Comparison of ENCODE assay signal across 8 mouse cellular contexts in the genomic region with DNA sequence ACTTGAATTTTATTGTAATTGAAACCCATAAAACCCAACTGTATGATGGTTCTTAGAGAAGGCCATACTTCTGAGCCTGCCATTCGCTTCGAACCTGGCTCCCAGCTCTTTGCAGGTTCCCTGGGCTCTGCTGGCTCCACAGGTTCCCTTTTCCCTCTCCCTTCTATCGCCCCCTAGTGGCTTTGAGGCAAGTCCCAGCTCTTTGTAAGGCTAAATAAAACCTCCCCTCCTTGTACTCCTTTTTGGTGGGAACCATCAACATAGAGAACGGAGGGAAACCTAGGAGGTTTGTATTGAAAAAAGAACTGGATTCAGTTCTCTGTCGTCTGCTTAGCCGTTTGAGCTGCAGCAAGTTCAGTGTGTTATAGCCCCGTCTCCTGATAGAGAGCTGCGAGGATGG.
DNase-seq lines count a peak whose midpoint lies in the region; ATAC-seq and TF ChIP-seq lines count a peak whose summit lies in the region.

No protein-coding gene starts in this region.

- 66% methylated on average over 8 of the region's 8 CpGs for WGBS in neural tube, embryonic 15.5 days
- 63% methylated on average over 8 of the region's 8 CpGs for WGBS in kidney, postnatal 0 days

- no peaks in the 10 kb centered on the region for H3K9me3 ChIP-seq in neural tube, embryonic 15.5 days (replicated peaks)
- H3K9me3 ChIP-seq in kidney, postnatal 0 days (replicated peaks; ENCODE audit: low read length) = no peaks in the 10 kb centered on the region

- H3K27me3 ChIP-seq in neural tube, embryonic 15.5 days (replicated peaks) = no peaks in the 10 kb centered on the region
- H3K27me3 ChIP-seq in kidney, postnatal 0 days (ENCODE audit: insufficient read depth, low read length) = no peaks in the 10 kb centered on the region

- no peak overlapping the region for H3K27ac ChIP-seq in neural tube, embryonic 15.5 days (replicated peaks)
- no peak overlapping the region for H3K27ac ChIP-seq in kidney, postnatal 0 days

- no peaks in the 10 kb centered on the region for H3K4me1 ChIP-seq in neural tube, embryonic 15.5 days
- no peaks in the 10 kb centered on the region for H3K4me1 ChIP-seq in kidney, postnatal 0 days (replicated peaks; ENCODE audit: insufficient read depth, low read length)

- TF ChIP-seq CTCF in kidney, postnatal 0 days (IDR thresholded peaks at IDR 0.05; ENCODE audit: low read depth) = peak; percentile 77

- no peak overlapping the region for H3K9ac ChIP-seq in neural tube, embryonic 15.5 days (replicated peaks)
- H3K9ac ChIP-seq in kidney, postnatal 0 days (ENCODE audit: low read depth, low read length) = no peak overlapping the region

- H3K36me3 ChIP-seq in neural tube, embryonic 15.5 days = no peaks in the 10 kb centered on the region
- no peaks in the 10 kb centered on the region for H3K36me3 ChIP-seq in kidney, postnatal 0 days (ENCODE audit: insufficient read depth, low read length)

- ATAC-seq in frontal cortex, adult (ENCODE audit: low TSS enrichment) = peak; percentile 89
- no peak for ATAC-seq in neural tube, embryonic 15.5 days (ENCODE audit: low FRiP score)
- no peak for ATAC-seq in kidney, postnatal 0 days (replicated peaks; ENCODE audit: low FRiP score, low read depth)

- no peak for DNase-seq in frontal cortex, postnatal 36 days (ENCODE audit: low spot score in 2 of 2)
- DNase-seq in neural tube, embryonic 10.5 days (ENCODE audit: extremely low spot score, low spot score) = peak; percentile 34
- peak; percentile 44 to 68 for DNase-seq in adrenal gland, postnatal 36 days
- DNase-seq in kidney, postnatal 0 days (ENCODE audit: low spot score) = peak; percentile 59
- peak; percentile 7 for DNase-seq in ovary, postnatal 14 days (ENCODE audit: low spot score)
- no peak for DNase-seq in layer of hippocampus, adult 11-12 months (ENCODE audit: low spot score)

- H3K4me3 ChIP-seq in neural tube, embryonic 15.5 days (replicated peaks) = no peak overlapping the region
- H3K4me3 ChIP-seq in kidney, postnatal 0 days (replicated peaks; ENCODE audit: low read depth, low read length) = no peak overlapping the region

- H3K4me2 ChIP-seq in neural tube, embryonic 15.5 days = no peak overlapping the region
- no peak overlapping the region for H3K4me2 ChIP-seq in kidney, postnatal 0 days (ENCODE audit: low read length)

Comparison
In these comparisons a context has a peak if more than half of its experiments do, and no peak if none do; other contexts are left out.
1. DNase-seq: peak in neural tube, embryonic 10.5 days (single experiment), adrenal gland, postnatal 36 days (2 of 2), kidney, postnatal 0 days (single experiment) and ovary, postnatal 14 days (single experiment); none in frontal cortex, postnatal 36 days (0 of 2) and layer of hippocampus, adult 11-12 months (single experiment).